Mouse (Mus musculus) lung, postnatal 36 days (tissue): Measurements from ENCODE around the gene Vcam1.
A peak's percentile ranks its signal among the peaks of the same experiment; 100 is the strongest.

Experiments
- DNase-seq: peaks from one replicate; pipeline ENCODE4 v3.0.0; 2022; ENCODE audit warnings: mixed read lengths

Gene Vcam1

DNA sequence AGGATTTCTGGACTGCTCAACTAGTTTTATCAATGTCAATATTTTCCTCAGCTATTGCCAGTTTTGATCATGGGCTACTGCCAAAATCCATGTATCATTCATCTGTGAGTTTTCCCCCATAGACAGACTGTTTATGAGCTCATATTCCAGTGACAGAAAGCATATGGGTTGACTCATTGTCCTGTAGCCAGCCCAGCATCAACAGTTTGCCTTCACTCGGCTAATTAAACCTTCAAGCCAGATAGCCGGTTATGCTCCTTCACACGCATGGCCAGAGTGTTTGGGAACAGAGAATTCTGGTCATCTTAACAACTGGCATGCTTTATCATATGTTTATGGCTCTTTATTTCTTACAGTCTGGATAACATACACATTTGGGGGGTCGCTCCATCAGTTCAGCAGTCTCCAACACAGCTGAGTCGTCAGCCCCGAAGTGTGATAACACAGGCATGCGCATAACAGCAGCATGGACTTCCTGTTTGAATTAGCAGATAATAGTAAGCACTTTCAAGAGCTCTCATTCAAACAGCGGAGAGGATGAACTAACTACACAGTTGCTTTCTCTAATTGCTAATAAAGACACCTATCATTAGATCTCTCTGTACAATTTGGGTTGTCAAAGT is 49.2 kb downstream of the Vcam1 start:
- peak; percentile 7 for DNase-seq

DNA sequence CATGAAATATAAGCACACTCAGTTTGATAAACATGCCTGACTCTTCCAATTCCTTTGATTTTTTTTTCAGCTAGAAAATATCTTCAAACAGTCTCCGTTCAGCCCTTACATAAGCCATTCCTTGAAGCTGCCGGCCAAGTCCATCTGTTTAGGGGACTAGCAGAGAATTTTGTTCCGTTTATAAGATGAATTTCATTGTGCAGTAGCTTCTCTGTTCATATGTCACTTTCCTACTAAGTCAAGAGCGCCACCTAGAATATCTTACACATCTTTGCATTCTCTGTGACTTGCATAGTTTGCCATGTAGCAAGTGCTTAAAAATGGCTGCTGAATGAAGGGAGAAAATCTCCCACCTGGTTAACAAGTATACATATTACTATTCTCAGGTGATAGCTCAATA is 51.0 kb downstream of the Vcam1 start:
- DNase-seq: no peak

DNA sequence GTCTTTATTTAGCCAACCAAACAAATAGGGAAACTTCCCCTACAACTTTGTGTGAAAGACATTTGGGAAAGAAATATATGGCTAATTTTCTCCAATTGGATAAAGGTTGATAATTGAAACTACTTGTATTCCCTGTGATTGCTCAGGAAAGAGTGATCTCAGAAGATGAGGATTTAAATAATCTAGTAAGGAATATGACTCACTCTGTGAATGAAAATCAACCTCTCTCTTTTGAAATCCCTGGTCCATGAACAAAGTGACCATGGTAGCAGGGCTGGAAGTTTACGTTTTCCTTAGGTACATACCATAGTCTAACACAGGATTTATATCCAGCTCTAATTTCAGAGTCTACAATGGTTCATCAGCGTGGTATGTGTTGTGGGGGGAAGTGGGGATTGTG is 52.7 kb downstream of the Vcam1 start:
- no peak for DNase-seq

DNA sequence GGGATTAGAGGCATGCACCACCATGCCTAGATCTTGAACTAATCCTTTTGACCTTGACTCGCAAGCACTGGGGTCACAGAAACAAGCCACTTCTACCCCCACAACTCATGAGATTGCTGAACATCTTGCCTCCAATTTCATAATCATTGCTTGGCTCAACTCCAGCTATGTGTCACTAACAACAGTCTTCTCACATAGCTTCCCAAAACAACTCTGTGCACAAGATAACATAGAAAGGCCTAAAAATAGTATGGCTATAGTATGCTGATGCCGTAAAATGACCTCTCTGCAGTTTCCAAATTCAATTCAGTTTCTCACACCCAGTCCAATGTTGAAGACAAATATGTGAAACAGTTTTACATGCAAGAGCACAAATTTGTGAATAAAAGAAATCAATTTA is 56.9 kb downstream of the Vcam1 start:
- DNase-seq: peak; percentile 42

DNA sequence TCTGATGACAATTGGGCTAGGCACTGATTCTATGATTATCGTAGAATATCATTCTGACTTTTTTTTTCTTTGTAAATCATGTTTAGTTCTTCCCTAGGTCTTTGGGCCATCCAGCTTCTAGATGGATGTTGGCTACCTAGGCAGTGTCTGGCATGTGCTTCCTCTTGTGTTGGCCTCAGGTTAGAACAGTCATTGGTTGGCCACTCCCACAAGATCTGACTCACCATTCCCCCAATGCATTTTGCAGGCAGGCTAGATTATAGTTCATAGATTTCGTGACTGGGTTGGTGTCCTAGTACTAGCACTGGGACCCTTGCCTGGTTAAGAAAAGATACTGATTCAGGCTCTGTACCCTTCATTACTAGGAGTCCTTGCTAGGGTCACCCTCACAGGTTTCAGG is 67.3 kb downstream of the Vcam1 start:
- no peak for DNase-seq

DNA sequence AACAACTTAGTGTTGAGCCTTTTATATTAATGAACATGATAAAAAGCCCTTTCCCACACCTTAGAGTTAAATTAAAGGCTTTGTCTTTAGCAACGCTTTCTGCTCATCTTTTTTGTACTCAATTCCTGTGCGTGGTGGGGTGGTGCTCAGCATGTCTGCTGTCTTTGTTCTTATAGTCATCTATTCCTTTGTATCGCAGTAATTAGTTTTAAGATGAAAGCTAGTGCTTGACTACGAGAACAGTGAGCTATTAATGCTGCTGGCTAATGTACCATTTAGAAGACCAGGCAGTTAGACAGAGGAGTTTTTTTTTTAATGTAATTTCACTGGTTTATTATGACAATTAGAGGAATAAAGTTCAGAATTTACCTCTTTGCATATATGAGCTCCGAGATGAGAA is 69.2 kb downstream of the Vcam1 start:
- DNase-seq: no peak
